Mouse (Mus musculus) stomach, embryonic 16.5 days (tissue): ENCODE results near the gene Rras. TPM values are rescaled to one million over a fixed set of nuclear protein-coding genes. Genes with fewer than 3 reads are reported as not detected.

ENCODE experiments used
- ATAC-seq: fragments of 200-750 bp; cut with Nextera tagmentation; 2 replicates; pipeline ENCODE4 v1.8.0; 2017; ENCODE audit warnings: moderate number of reproducible peaks, moderate TSS enrichment; ENCODE audit not compliant: insufficient read depth, low FRiP score
- H3K27ac ChIP-seq: fragments of 300-500 bp; sonication (generic); 2 replicates; pipeline ENCODE4 v1.5.1; 2014; ENCODE audit warnings: low read length
- H3K27me3 ChIP-seq: fragments of 300-500 bp; sonication (generic); 2 replicates; pipeline ENCODE4 v1.6.1; 2014; ENCODE audit warnings: low read length, control low read depth, mixed read lengths; ENCODE audit not compliant: control insufficient read depth, insufficient read depth
- H3K36me3 ChIP-seq: fragments of 300-500 bp; sonication (generic); 2 replicates; pipeline ENCODE4 v1.6.1; 2014; ENCODE audit warnings: low read length; ENCODE audit not compliant: control insufficient read depth, insufficient read depth
- H3K4me1 ChIP-seq: fragments of 300-500 bp; sonication (generic); 2 replicates; pipeline ENCODE4 v1.6.1; 2014; ENCODE audit warnings: low read length, control low read depth, mixed read lengths; ENCODE audit not compliant: control insufficient read depth, insufficient read depth
- H3K4me2 ChIP-seq: fragments of 300-500 bp; sonication (generic); 2 replicates; pipeline ENCODE4 v1.6.1; 2014; ENCODE audit warnings: low read depth, low read length, mixed read lengths
- H3K4me3 ChIP-seq: fragments of 300-500 bp; sonication (generic); replicated peaks from 2 replicates; pipeline ENCODE4 v1.5.1; 2014; ENCODE audit warnings: mild to moderate bottlenecking, low read length
- H3K9ac ChIP-seq: fragments of 300-500 bp; sonication (generic); 2 replicates; pipeline ENCODE4 v1.6.1; 2014; ENCODE audit warnings: low read length
- H3K9me3 ChIP-seq: fragments of 300-500 bp; sonication (generic); replicated peaks from 2 replicates; pipeline ENCODE4 v1.6.1; 2016; ENCODE audit warnings: low read length, control low read depth; ENCODE audit not compliant: control insufficient read depth
- WGBS: fragments of 180-500 bp; shearing (Covaris S2); extraction: QIAGEN DNeasy Blood & Tissue Kit; methylation state at CpG from one replicate; pipeline ENCODE4 v1.1.7; 2014; 5-methylcytosine and 5-hydroxymethylcytosine counted together
- microRNA-seq: library from miRNA; unstranded; fragments of <30 nt; microRNA quantifications from one replicate; pipeline ENCODE4, GENCODE M21; 2016
- polyA plus RNA-seq: library from polyadenylated mRNA; unstranded; fragments of >200 nt; fragmentation: Nextera tagmentation; extraction: Ambion mirVana; gene quantifications from 2 replicates; pipeline ENCODE4 v1.2.1, GENCODE M21; 2015

Rras gene
- polyA plus RNA-seq, 1 experiment from 2014 or later = 68.0 TPM

- H3K9me3 ChIP-seq = no peaks in the 10 kb centered on the region
- no peaks in the 10 kb centered on the region for H3K27me3 ChIP-seq
- H3K4me3 ChIP-seq = peak within 1 kb of the TSS; percentile 69
- H3K36me3 ChIP-seq = no peaks in the 10 kb centered on the region
- H3K4me1 ChIP-seq = peaks cover 16% of the 10 kb centered on the region
- ATAC-seq = peak; percentile 91
- peak within 1 kb of the TSS; percentile 60 for H3K4me2 ChIP-seq
- H3K9ac ChIP-seq = peak within 1 kb of the TSS; percentile 77
- under 1% methylated on average over 31 of the region's 31 CpGs for WGBS
- peak within 1 kb of the TSS; percentile 91 for H3K27ac ChIP-seq
Measured at GRCm38 (mm10) chr7:45062239-45062835, 44.6 kb downstream of the Rras start, which contains the start of the genes Nosip and Prrg2. Gene Nosip, plus strand, starts transcription at chr7:45062429. Gene Prrg2, minus strand, starts transcription at chr7:45062677.

DNA sequence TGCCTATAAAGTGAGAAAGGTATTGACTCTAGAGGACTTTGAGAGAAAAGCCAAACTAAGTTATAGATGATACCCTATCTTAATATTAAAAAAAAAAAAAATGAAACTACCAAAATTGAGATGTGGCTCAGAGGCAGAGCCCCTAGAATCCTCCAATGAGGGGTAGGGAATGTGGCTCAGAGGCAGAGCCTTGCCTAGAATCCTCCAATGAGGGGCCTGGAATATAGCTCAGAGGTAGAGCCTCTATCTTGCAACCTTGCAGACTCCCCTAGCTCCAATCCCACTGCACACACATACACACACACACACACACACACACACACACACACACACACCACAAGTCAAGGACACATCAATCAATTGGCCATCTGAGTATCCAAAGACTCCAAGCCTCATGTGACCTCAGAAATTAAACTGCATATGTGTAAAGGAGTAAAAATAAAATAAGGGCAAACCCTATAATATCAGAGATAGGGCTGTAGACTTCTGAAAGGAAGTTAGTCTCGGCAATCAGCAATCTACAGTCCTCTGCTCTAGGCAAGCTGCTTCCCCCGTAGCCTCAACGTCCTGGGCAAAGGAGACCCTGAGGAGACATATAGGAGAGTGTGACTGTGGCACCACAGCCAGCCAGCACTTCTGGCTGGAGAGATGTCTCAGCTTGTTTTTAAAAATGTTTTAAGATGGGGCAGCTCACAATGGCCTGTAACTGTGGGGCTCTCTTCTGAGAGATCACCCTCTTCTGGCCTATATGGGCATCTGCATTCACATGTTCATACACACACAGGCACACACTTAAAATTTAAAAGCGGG is 49.6 kb downstream of the Rras start:
- no peak overlapping the region for H3K27ac ChIP-seq
- H3K36me3 ChIP-seq = no peaks in the 10 kb centered on the region
- H3K9ac ChIP-seq = no peak overlapping the region
- H3K4me1 ChIP-seq = peaks cover 9% of the 10 kb centered on the region; the same call in 1 of the 2 replicates
- no peak for ATAC-seq
- 70% methylated on average over 4 of the region's 4 CpGs for WGBS
- no peaks in the 10 kb centered on the region for H3K27me3 ChIP-seq
- no peaks in the 10 kb centered on the region for H3K9me3 ChIP-seq
- no peak overlapping the region for H3K4me3 ChIP-seq
- no peak overlapping the region for H3K4me2 ChIP-seq

DNA sequence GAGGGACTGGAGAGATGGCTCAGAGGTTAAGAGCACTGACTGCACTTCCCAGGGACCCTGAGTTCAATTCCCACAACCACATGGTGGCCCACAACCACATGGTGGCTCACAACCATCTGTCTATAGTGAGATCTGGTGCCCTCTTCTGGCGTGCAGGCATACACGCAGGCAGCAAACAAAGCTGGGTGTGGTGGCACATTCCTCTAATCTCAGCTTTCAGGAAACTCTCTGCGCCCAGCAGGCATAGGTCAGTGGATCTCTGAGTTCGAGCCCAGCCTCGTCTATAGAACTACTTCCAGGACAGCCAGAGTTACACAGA is 50.2 kb downstream of the Rras start:
- no peak overlapping the region for H3K4me3 ChIP-seq
- no peaks in the 10 kb centered on the region for H3K36me3 ChIP-seq
- no peak for ATAC-seq
- no peak overlapping the region for H3K27ac ChIP-seq
- no peak overlapping the region for H3K4me2 ChIP-seq
- no peak overlapping the region for H3K9ac ChIP-seq
- no peaks in the 10 kb centered on the region for H3K27me3 ChIP-seq
- WGBS = 27% methylated on average over 5 of the region's 5 CpGs
- H3K9me3 ChIP-seq = no peaks in the 10 kb centered on the region
- peaks cover 9% of the 10 kb centered on the region; the same call in 1 of the 2 replicates for H3K4me1 ChIP-seq

DNA sequence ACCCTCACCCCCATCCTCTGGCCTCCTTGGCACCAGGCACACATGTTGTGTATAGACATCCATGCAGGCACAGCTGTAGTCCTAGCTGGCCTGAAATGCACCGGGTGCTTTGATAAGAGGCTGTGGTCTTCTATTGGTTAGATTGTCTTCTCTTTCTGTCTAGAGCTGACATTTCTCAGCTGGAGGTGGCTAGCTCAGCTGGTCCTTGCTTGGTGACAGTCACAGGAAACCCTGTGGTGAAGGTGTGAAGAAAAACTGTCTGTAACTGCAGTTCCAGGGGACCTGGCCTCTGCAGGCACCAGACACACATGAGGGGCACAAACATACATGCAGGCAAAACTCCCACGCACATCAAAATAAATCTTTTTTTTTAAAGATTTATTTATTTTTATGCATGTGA is 51.9 kb downstream of the Rras start:
- Histone ChIP-seq H3K9me3 (no peaks in the 10 kb centered on the region), H3K27me3 (no peaks in the 10 kb centered on the region), H3K27ac (no peak overlapping the region), H3K4me3 (no peak overlapping the region), H3K36me3 (no peaks in the 10 kb centered on the region), H3K4me1 (no peaks in the 10 kb centered on the region), H3K9ac (no peak overlapping the region), H3K4me2 (no peak overlapping the region)
- WGBS = 80% methylated on average over 2 of the region's 2 CpGs
- ATAC-seq = no peak

Small RNA genes within 50 kb of the gene (microRNA-seq; reads per million reads assigned to microRNA genes)
- gene Mir7054 = 0.83 reads per million

Other genes starting within 250 kb of the Rras start
- 73.8 and 83.1 TPM in 2 replicates for gene Nup62, start 201.9 kb upstream of the Rras start, polyA plus RNA-seq
- gene Il4i1, start 201.6 kb upstream of the Rras start, polyA plus RNA-seq = 0.88 and 1.3 TPM in 2 replicates
- gene Atf5, start 201.3 kb upstream of the Rras start, polyA plus RNA-seq = 3.8 and 4.6 TPM in 2 replicates
- 73.5 and 83.1 TPM in 2 replicates for gene Akt1s1, start 169.0 kb upstream of the Rras start, polyA plus RNA-seq
- 71.7 and 74.1 TPM in 2 replicates for gene Tbc1d17, start 168.9 kb upstream of the Rras start, polyA plus RNA-seq
- gene Pnkp, start 160.8 kb upstream of the Rras start, polyA plus RNA-seq = 32.6 and 34.8 TPM in 2 replicates
- 150 and 156 TPM in 2 replicates for gene Ptov1, start 148.2 kb upstream of the Rras start, polyA plus RNA-seq
- gene Med25, start 125.2 kb upstream of the Rras start, polyA plus RNA-seq = 89.9 and 94.0 TPM in 2 replicates
- 23.1 and 24.7 TPM in 2 replicates for gene Fuz, start 121.9 kb upstream of the Rras start, polyA plus RNA-seq
- 52.6 and 55.6 TPM in 2 replicates for gene Ap2a1, start 88.5 kb upstream of the Rras start, polyA plus RNA-seq
- 0.06 TPM in 1 of 2 replicates, not detected in the other for gene Tsks, start 74.8 kb upstream of the Rras start, polyA plus RNA-seq
- gene Cpt1c, start 43.1 kb upstream of the Rras start, polyA plus RNA-seq = 19.9 and 23.4 TPM in 2 replicates
- 302 and 324 TPM in 2 replicates for gene Prmt1, start 31.4 kb upstream of the Rras start, polyA plus RNA-seq
- 96.2 and 96.4 TPM in 2 replicates for gene Irf3, start 20.3 kb upstream of the Rras start, polyA plus RNA-seq
- gene Bcl2l12, start 19.2 kb upstream of the Rras start, polyA plus RNA-seq = 43.8 and 45.8 TPM in 2 replicates
- 22.9 and 24.5 TPM in 2 replicates for gene Scaf1, start 1.6 kb upstream of the Rras start, polyA plus RNA-seq
- 8.3 and 8.7 TPM in 2 replicates for gene Prr12, start 34.9 kb downstream of the Rras start, polyA plus RNA-seq
- 55.7 TPM in 2 replicates for gene Nosip, start 44.5 kb downstream of the Rras start, polyA plus RNA-seq
- gene Prrg2, start 44.7 kb downstream of the Rras start, polyA plus RNA-seq = 24.7 and 27.4 TPM in 2 replicates
- gene Rcn3, start 74.3 kb downstream of the Rras start, polyA plus RNA-seq = 388 and 395 TPM in 2 replicates
- gene Fcgrt, start 85.9 kb downstream of the Rras start, polyA plus RNA-seq = 138 and 149 TPM in 2 replicates
- gene Rps11, start 106.5 kb downstream of the Rras start, polyA plus RNA-seq = 1,225 and 1,374 TPM in 2 replicates
- gene Rpl13a, start 110.8 kb downstream of the Rras start, polyA plus RNA-seq = 1,102 and 1,332 TPM in 2 replicates
- not detected in 2 replicates for gene Gm45713, start 118.3 kb downstream of the Rras start, polyA plus RNA-seq
- 2.2 and 2.8 TPM in 2 replicates for gene Flt3l, start 118.5 kb downstream of the Rras start, polyA plus RNA-seq
- 81.0 and 81.9 TPM in 2 replicates for gene Pih1d1, start 136.3 kb downstream of the Rras start, polyA plus RNA-seq
- 39.5 and 49.2 TPM in 2 replicates for gene Aldh16a1, start 136.6 kb downstream of the Rras start, polyA plus RNA-seq
- gene Slc17a7, start 146.0 kb downstream of the Rras start, polyA plus RNA-seq = 0.15 and 0.22 TPM in 2 replicates
- not detected in 2 replicates for gene Gfy, start 161.6 kb downstream of the Rras start, polyA plus RNA-seq
- not detected in 2 replicates for gene Pth2, start 163.0 kb downstream of the Rras start, polyA plus RNA-seq
- 0.55 and 1.5 TPM in 2 replicates for gene Ccdc155, start 186.9 kb downstream of the Rras start, polyA plus RNA-seq
- gene Dkkl1, start 194.2 kb downstream of the Rras start, polyA plus RNA-seq = 2.1 and 4.9 TPM in 2 replicates
- 93.9 and 101 TPM in 2 replicates for gene Tead2, start 197.8 kb downstream of the Rras start, polyA plus RNA-seq
- 2.7 and 5.0 TPM in 2 replicates for gene Cd37, start 221.2 kb downstream of the Rras start, polyA plus RNA-seq
- not detected in 2 replicates for gene Slc6a16, start 223.1 kb downstream of the Rras start, polyA plus RNA-seq